22 mouse cellular contexts compared by ENCODE assay signal in genomic region chr1:178991470-178991869, GRCm38 (mm10).
DNase-seq lines count a peak whose midpoint lies in the region; ATAC-seq lines count a peak whose summit lies in the region.
"Had no signal": no experiment of that assay in that cellular context is flagged by ENCODE, and none has a peak within 500 bp of the region (broad histone marks: within the 10 kb centered on the region; RNA-seq: fewer than 3 reads in every experiment).

No protein-coding gene starts in this region.

- H3K4me3 ChIP-seq in heart, embryonic 10.5 days, result no peak overlapping the region
- H3K4me3 ChIP-seq: forebrain, embryonic 10.5 days; hindbrain, embryonic 10.5 days; left cerebral cortex, adult 2 months; limb, embryonic 12.5 days; liver, embryonic 12.5 days; lung, embryonic 15.5 days; midbrain, embryonic 10.5 days; myocyte had no signal

- no peak for DNase-seq in heart, embryonic 10.5 days (ENCODE audit: low spot score)
- no peak for DNase-seq in heart, adult 9 months (ENCODE audit: low spot score in 2 of 2)
- DNase-seq in monocyte, adult 2 months (ENCODE audit: low read depth in 1 of 2, low spot score in 2 of 2), result peak; percentile 2 to 17
- DNase-seq in lung, postnatal 25 days (ENCODE audit: low spot score), result peak; percentile 51
- no peak for DNase-seq in right cerebral cortex, postnatal 14 days
- DNase-seq: B cell, adult 2 months; heart, adult 18-20 months; kidney, postnatal 25 days; spleen, adult 18-20 months; thymus, postnatal 25 days had no signal

- H3K27me3 ChIP-seq in heart, embryonic 10.5 days (ENCODE audit: insufficient read depth, poor library complexity, severe bottlenecking), result no peaks in the 10 kb centered on the region
- H3K27me3 ChIP-seq: liver, embryonic 12.5 days; lung, embryonic 15.5 days had no signal

- no peaks in the 10 kb centered on the region for H3K9me3 ChIP-seq in heart, embryonic 10.5 days
- H3K9me3 ChIP-seq: forebrain, embryonic 10.5 days; hindbrain, embryonic 10.5 days; limb, embryonic 12.5 days; liver, embryonic 12.5 days; lung, embryonic 15.5 days; midbrain, embryonic 10.5 days had no signal

- H3K4me1 ChIP-seq in heart, embryonic 10.5 days, result peaks cover 20% of the 10 kb centered on the region

- WGBS in heart, embryonic 10.5 days, result 57% methylated on average over 4 of the region's 4 CpGs

- H3K36me3 ChIP-seq in heart, embryonic 10.5 days, result no peaks in the 10 kb centered on the region
- H3K36me3 ChIP-seq: forebrain, embryonic 10.5 days; hindbrain, embryonic 10.5 days; limb, embryonic 12.5 days; liver, embryonic 12.5 days; lung, embryonic 15.5 days; midbrain, embryonic 10.5 days had no signal

- ATAC-seq in monocyte, adult 5-6 weeks (replicated peaks; ENCODE audit: insufficient number of reproducible peaks, low FRiP score, low TSS enrichment, poor library complexity, severe bottlenecking), result no peak
- ATAC-seq in frontal cortex, adult (ENCODE audit: low TSS enrichment), result no peak
- ATAC-seq: hindbrain, postnatal 0 days; intestine, postnatal 0 days; liver, embryonic 12.5 days had no signal

- peak overlapping the region; percentile 22; the same call in 1 of the 2 replicates for H3K27ac ChIP-seq in heart, embryonic 10.5 days
- H3K27ac ChIP-seq: forebrain, embryonic 10.5 days; hindbrain, embryonic 10.5 days; hindbrain, postnatal 0 days; left cerebral cortex, adult 2 months; limb, embryonic 12.5 days; liver, embryonic 12.5 days; lung, embryonic 15.5 days; midbrain, embryonic 10.5 days had no signal

Comparison
In these comparisons a context has a peak if more than half of its experiments do, and no peak if none do; other contexts are left out.
1. DNase-seq: peak in monocyte, adult 2 months (2 of 2) and lung, postnatal 25 days (single experiment); none in heart, embryonic 10.5 days (single experiment), heart, adult 9 months (0 of 2) and right cerebral cortex, postnatal 14 days (single experiment).